ENCODE assay signal across 29 mouse cellular contexts in the genomic region with DNA sequence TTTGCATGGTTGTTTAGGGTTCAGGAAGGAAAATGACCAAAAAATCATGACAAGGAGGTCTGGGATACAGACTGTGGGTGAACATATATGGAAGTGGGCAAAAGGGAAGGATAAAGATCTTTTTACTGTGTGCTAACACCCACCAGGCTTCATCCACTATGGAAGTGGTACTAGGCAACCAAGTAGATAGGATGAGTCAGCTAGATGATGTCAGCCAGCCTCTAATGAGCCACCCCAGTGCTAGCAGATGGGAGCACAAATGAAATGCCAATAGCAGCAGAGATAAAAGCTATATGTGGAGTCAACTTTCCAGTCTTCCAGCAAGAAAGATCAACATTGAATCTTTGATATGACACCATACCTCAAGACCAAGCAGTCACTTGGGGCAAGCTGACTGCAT. TPM values are rescaled to one million over a fixed set of nuclear protein-coding genes. Genes with fewer than 3 reads are reported as not detected.
DNase-seq lines count a peak whose midpoint lies in the region; ATAC-seq and TF ChIP-seq lines count a peak whose summit lies in the region.
"Had no signal": no experiment of that assay in that cellular context is flagged by ENCODE, and none has a peak within 500 bp of the region (broad histone marks: within the 10 kb centered on the region; RNA-seq: fewer than 3 reads in every experiment).

No protein-coding gene starts in this region.

- no peaks in the 10 kb centered on the region for H3K79me3 ChIP-seq in C2C12 (ENCODE audit: low read depth)

- H3K79me2 ChIP-seq in C2C12 (ENCODE audit: control insufficient read depth, insufficient read depth) = no peaks in the 10 kb centered on the region

- TF ChIP-seq CTCF in C2C12 (IDR thresholded peaks at IDR 0.05; ENCODE audit: control insufficient read depth, insufficient read depth, insufficient read length) = no peak

- no peak overlapping the region for H3ac ChIP-seq in C2C12 (ENCODE audit: control insufficient read depth, insufficient read length, low read depth)

- ATAC-seq in erythroblast, adult 5-6 weeks (replicated peaks; ENCODE audit: low FRiP score, poor library complexity, severe bottlenecking) = no peak
- ATAC-seq: CD4-positive, CD25-positive, alpha-beta regulatory T cell, adult 4 months; forebrain, postnatal 0 days; intestine, postnatal 0 days; midbrain, embryonic 13.5 days had no signal

- no peaks in the 10 kb centered on the region for H3K27me3 ChIP-seq in C2C12 (ENCODE audit: control insufficient read depth, insufficient read depth, insufficient read length)
- H3K27me3 ChIP-seq: forebrain, embryonic 12.5 days; hindbrain, embryonic 13.5 days; midbrain, embryonic 13.5 days had no signal

- intact Hi-C loops in gastrocnemius, postnatal 36 days (cut with DNase I) = no loop called here

- peak; percentile 11 for DNase-seq in adrenal gland, adult 2 months
- no peak for DNase-seq in adrenal gland, postnatal 25 days
- peak; percentile 27 to 42 for DNase-seq in layer of hippocampus, adult 8-10 months (ENCODE audit: low spot score in 2 of 2)
- no peak for DNase-seq in layer of hippocampus, postnatal 36 days
- peak; percentile 83 for DNase-seq in brain, adult 2 months (ENCODE audit: low read depth, low spot score)
- no peak for DNase-seq in gastrocnemius, postnatal 36 days
- DNase-seq: adrenal gland, postnatal 36 days; cerebellum, postnatal 14 days; forebrain, postnatal 0 days; gastrocnemius, adult 2 months; heart, adult 2 months; heart, postnatal 4 days; kidney, postnatal 14 days; lung, adult 2 months; lung, postnatal 10 days; thymus, postnatal 4 days had no signal

- no peaks in the 10 kb centered on the region for H3K36me3 ChIP-seq in C2C12 (ENCODE audit: control insufficient read depth, insufficient read depth)
- H3K36me3 ChIP-seq: forebrain, embryonic 12.5 days; heart, embryonic 12.5 days; limb, embryonic 15.5 days; midbrain, embryonic 13.5 days had no signal

- H3K4me3 ChIP-seq in C2C12 (ENCODE audit: insufficient read depth, poor library complexity, severe bottlenecking) = no peak overlapping the region
- H3K4me3 ChIP-seq: forebrain, embryonic 12.5 days; gastrocnemius, adult 2 months; heart, adult 2 months; heart, embryonic 12.5 days; hindbrain, embryonic 13.5 days; layer of hippocampus, adult 2 months; limb, embryonic 15.5 days; midbrain, embryonic 13.5 days had no signal

TF ChIP-seq in C2C12, 6 proteins besides CTCF, POLR2A, EP300 and RAD21:
- TF ChIP-seq USF1 (IDR thresholded peaks at IDR 0.05; ENCODE audit: low read depth) (no peak), MAX (IDR thresholded peaks at IDR 0.05) (no peak), CEBPB (IDR thresholded peaks at IDR 0.05; ENCODE audit: low read depth) (no peak), FOSL1 (IDR thresholded peaks at IDR 0.05; ENCODE audit: insufficient read depth, low read length, poor library complexity, severe bottlenecking) (peak; percentile 13), MYOG (IDR thresholded peaks at IDR 0.05; ENCODE audit: control insufficient read depth, extremely low read depth, insufficient read length) (no peak), MYOD1 (IDR thresholded peaks at IDR 0.05; ENCODE audit: control insufficient read depth, insufficient read length, low read depth) (no peak)

RNA-seq across cellular contexts. Expression of a gene that starts 5.7 kb away (rescaled TPM):
- 10 to 100 TPM in 1 of 2 experiments, 1 to 10 TPM in 1; 8.1 to 12.4 TPM for total RNA-seq in adrenal gland, adult 2 months (2021)
- polyA plus RNA-seq in adrenal gland, adult 2 months (2012; rRNA removed) = 11.4 and 12.2 TPM in 2 replicates
- total RNA-seq in adrenal gland, postnatal 25 days (2021) = 7.2 and 9.2 TPM in 2 replicates
- 100 to 1,000 TPM; 376 to 409 (median 395) TPM for total RNA-seq in layer of hippocampus, adult 8-10 months (2022)
- total RNA-seq in layer of hippocampus, postnatal 36 days (2021) = 100 to 1,000 TPM; 444 to 469 TPM
- polyA plus RNA-seq in C2C12 (2012; fragmentation: generic; extraction: Trizol) = 6.1 TPM
- 0.42 and 3.5 TPM in 2 replicates for total RNA-seq in erythroblast, adult 5-6 weeks (2015; ENCODE audit: low replicate concordance)
- total RNA-seq in erythroblast, adult 5-6 weeks (2017; ENCODE audit: low replicate concordance) = not detected in 2 replicates
- under 1 TPM; 0.07 to 0.08 TPM for total RNA-seq in gastrocnemius, postnatal 36 days (2021)
- total RNA-seq: megakaryocyte-erythroid progenitor cell, adult 5-6 weeks had no signal
- polyA plus RNA-seq: heart, postnatal 0 days; thymus, postnatal 0 days had no signal

RNA-seq across cellular contexts. Expression of a gene that starts 16.3 kb away (rescaled TPM):
- total RNA-seq in adrenal gland, adult 2 months (2021) = 10 to 100 TPM; 11.6 to 12.1 TPM
- polyA plus RNA-seq in adrenal gland, adult 2 months (2012; rRNA removed) = 23.6 and 24.0 TPM in 2 replicates
- 9.4 and 9.8 TPM in 2 replicates for total RNA-seq in adrenal gland, postnatal 25 days (2021)
- total RNA-seq in layer of hippocampus, adult 8-10 months (2022) = 10 to 100 TPM; 12.9 to 22.7 (median 15.9) TPM
- total RNA-seq in layer of hippocampus, postnatal 36 days (2021) = 10 to 100 TPM; 15.0 to 22.8 TPM
- 1.2 TPM for polyA plus RNA-seq in C2C12 (2012; fragmentation: generic; extraction: Trizol)
- 8.3 and 17.8 TPM in 2 replicates for total RNA-seq in erythroblast, adult 5-6 weeks (2015; ENCODE audit: low replicate concordance)
- 16.1 and 17.6 TPM in 2 replicates for total RNA-seq in erythroblast, adult 5-6 weeks (2017; ENCODE audit: low replicate concordance)
- 1 to 10 TPM; 3.5 to 4.0 TPM for total RNA-seq in gastrocnemius, postnatal 36 days (2021)

RNA-seq across cellular contexts. Expression of a gene that starts 35.3 kb away (rescaled TPM):
- 10 to 100 TPM; 14.6 to 16.5 TPM for total RNA-seq in adrenal gland, adult 2 months (2021)
- 34.3 and 35.0 TPM in 2 replicates for polyA plus RNA-seq in adrenal gland, adult 2 months (2012; rRNA removed)
- total RNA-seq in adrenal gland, postnatal 25 days (2021) = 19.0 and 21.6 TPM in 2 replicates
- 10 to 100 TPM; 55.2 to 76.3 (median 66.7) TPM for total RNA-seq in layer of hippocampus, adult 8-10 months (2022)
- total RNA-seq in layer of hippocampus, postnatal 36 days (2021) = 10 to 100 TPM; 90.7 to 95.4 TPM
- polyA plus RNA-seq in C2C12 (2012; fragmentation: generic; extraction: Trizol) = 14.4 TPM
- 0.42 and 0.77 TPM in 2 replicates for total RNA-seq in erythroblast, adult 5-6 weeks (2015; ENCODE audit: low replicate concordance)
- total RNA-seq in erythroblast, adult 5-6 weeks (2017; ENCODE audit: low replicate concordance) = 0.60 and 1.1 TPM in 2 replicates
- 1 to 10 TPM; 6.6 to 7.8 TPM for total RNA-seq in gastrocnemius, postnatal 36 days (2021)

RNA-seq across cellular contexts. Expression of a gene that starts 45.1 kb away (rescaled TPM):
- total RNA-seq in adrenal gland, adult 2 months (2021) = 10 to 100 TPM; 20.7 to 45.5 TPM
- polyA plus RNA-seq in adrenal gland, adult 2 months (2012; rRNA removed) = 34.9 and 39.0 TPM in 2 replicates
- 29.4 and 31.1 TPM in 2 replicates for total RNA-seq in adrenal gland, postnatal 25 days (2021)
- 1 to 10 TPM in 2 of 4 experiments, under 1 TPM in 1, not detected in 1; 0.55 to 3.2 (median 1.7) TPM for total RNA-seq in layer of hippocampus, adult 8-10 months (2022)
- total RNA-seq in layer of hippocampus, postnatal 36 days (2021) = under 1 TPM; 0.42 to 0.63 TPM
- 466 TPM for polyA plus RNA-seq in C2C12 (2012; fragmentation: generic; extraction: Trizol)
- not detected in 2 replicates for total RNA-seq in erythroblast, adult 5-6 weeks (2015; ENCODE audit: low replicate concordance)
- total RNA-seq in erythroblast, adult 5-6 weeks (2017; ENCODE audit: low replicate concordance) = not detected in 2 replicates
- 1 to 10 TPM; 2.1 to 2.5 TPM for total RNA-seq in gastrocnemius, postnatal 36 days (2021)
- total RNA-seq: layer of hippocampus, adult 2 months; megakaryocyte-erythroid progenitor cell, adult 5-6 weeks had no signal

RNA-seq across cellular contexts. Expression of a gene that starts 46.7 kb away (rescaled TPM):
- total RNA-seq in adrenal gland, adult 2 months (2021) = 10 to 100 TPM; 35.9 to 42.6 TPM
- 6.9 TPM in 2 replicates for polyA plus RNA-seq in adrenal gland, adult 2 months (2012; rRNA removed)
- total RNA-seq in adrenal gland, postnatal 25 days (2021) = 27.9 and 35.6 TPM in 2 replicates
- total RNA-seq in layer of hippocampus, adult 8-10 months (2022) = 10 to 100 TPM; 12.5 to 16.5 (median 13.1) TPM
- total RNA-seq in layer of hippocampus, postnatal 36 days (2021) = 10 to 100 TPM; 11.5 to 12.2 TPM
- polyA plus RNA-seq in C2C12 (2012; fragmentation: generic; extraction: Trizol) = 46.5 TPM
- total RNA-seq in erythroblast, adult 5-6 weeks (2015; ENCODE audit: low replicate concordance) = 15.3 and 23.4 TPM in 2 replicates
- total RNA-seq in erythroblast, adult 5-6 weeks (2017; ENCODE audit: low replicate concordance) = 6.6 and 15.7 TPM in 2 replicates
- 10 to 100 TPM; 22.7 to 26.3 TPM for total RNA-seq in gastrocnemius, postnatal 36 days (2021)

Comparison
In these comparisons a context has a peak if more than half of its experiments do, and no peak if none do; other contexts are left out.
1. DNase-seq: peak in adrenal gland, adult 2 months (single experiment), layer of hippocampus, adult 8-10 months (2 of 2) and brain, adult 2 months (single experiment); none in adrenal gland, postnatal 25 days (single experiment), layer of hippocampus, postnatal 36 days (0 of 2) and gastrocnemius, postnatal 36 days (0 of 2).
2. RNA of a gene that starts 5.7 kb away (total RNA-seq): 444 to 469 TPM in layer of hippocampus, postnatal 36 days and 376 to 409 TPM in layer of hippocampus, adult 8-10 months; 8.1 to 12.4 TPM in adrenal gland, adult 2 months, 7.2 to 9.2 TPM in adrenal gland, postnatal 25 days, 0.42 to 3.5 TPM in erythroblast, adult 5-6 weeks and 0.07 to 0.08 TPM in gastrocnemius, postnatal 36 days; every median in the first group is over 10 times any median in the second.